Mouse (Mus musculus) lung, postnatal 36 days (tissue): ENCODE results near the gene Camkmt.

Experiments used
- DNase-seq: peaks from one replicate; pipeline ENCODE4 v3.0.0; 2022; ENCODE audit warnings: mixed read lengths

Gene Camkmt

GRCm38 (mm10) chr17:85469776-85470175 is 379.4 kb downstream of the Camkmt start:
- no peak for DNase-seq

GRCm38 (mm10) chr17:85472687-85473202 is 382.4 kb downstream of the Camkmt start:
- DNase-seq = no peak

- no peak for DNase-seq
Observed at GRCm38 (mm10) chr17:85473217-85473616, 382.9 kb downstream of the Camkmt start.

GRCm38 (mm10) chr17:85473881-85474280 is 383.5 kb downstream of the Camkmt start:
- DNase-seq = no peak

GRCm38 (mm10) chr17:85481241-85481640 is 390.9 kb downstream of the Camkmt start:
- no peak for DNase-seq

- no peak for DNase-seq
Observed at GRCm38 (mm10) chr17:85483086-85483485, 392.7 kb downstream of the Camkmt start.

- no peak for DNase-seq
Observed at GRCm38 (mm10) chr17:85484015-85484414, 393.7 kb downstream of the Camkmt start.

GRCm38 (mm10) chr17:85484526-85484925 is 394.2 kb downstream of the Camkmt start:
- DNase-seq = no peak

GRCm38 (mm10) chr17:85485065-85485945 is 395.0 kb downstream of the Camkmt start:
- no peak for DNase-seq

GRCm38 (mm10) chr17:85485946-85486533 is 395.7 kb downstream of the Camkmt start:
- no peak for DNase-seq

- DNase-seq = no peak
Observed at GRCm38 (mm10) chr17:85486585-85487480, 396.5 kb downstream of the Camkmt start.

- DNase-seq = no peak
Observed at GRCm38 (mm10) chr17:85487531-85487930, 397.2 kb downstream of the Camkmt start.

- DNase-seq = no peak
Observed at GRCm38 (mm10) chr17:85488601-85489487, 398.5 kb downstream of the Camkmt start.

GRCm38 (mm10) chr17:85489488-85489980 is 399.2 kb downstream of the Camkmt start:
- no peak for DNase-seq

GRCm38 (mm10) chr17:85491491-85491890 is 401.1 kb downstream of the Camkmt start:
- DNase-seq = no peak

- DNase-seq = no peak
Observed at GRCm38 (mm10) chr17:85493521-85493920, 403.2 kb downstream of the Camkmt start.

GRCm38 (mm10) chr17:85495012-85495754 is 404.8 kb downstream of the Camkmt start:
- DNase-seq = no peak

- no peak for DNase-seq
Observed at GRCm38 (mm10) chr17:85495871-85496270, 405.5 kb downstream of the Camkmt start.

GRCm38 (mm10) chr17:85504888-85505287 is 414.5 kb downstream of the Camkmt start:
- no peak for DNase-seq

GRCm38 (mm10) chr17:85506206-85507088 is 416.1 kb downstream of the Camkmt start:
- DNase-seq = no peak
